11 mouse cellular contexts compared by ENCODE assay signal in genomic region chr12:26631795-26632122, GRCm38 (mm10).
A peak's percentile ranks its signal among the peaks of the same experiment; 100 is the strongest.
DNase-seq lines count a peak whose midpoint lies in the region; ATAC-seq and TF ChIP-seq lines count a peak whose summit lies in the region.
"Had no signal": no experiment of that assay in that cellular context is flagged by ENCODE, and none has a peak within 500 bp of the region (broad histone marks: within the 10 kb centered on the region; RNA-seq: fewer than 3 reads in every experiment).

No protein-coding gene starts in this region.

- peaks cover 22% of the 10 kb centered on the region; the same call in 1 of the 2 replicates for H3K4me1 ChIP-seq in embryonic facial prominence, embryonic 12.5 days
- H3K4me1 ChIP-seq in hindbrain, embryonic 15.5 days (replicated peaks) = peaks cover 32% of the 10 kb centered on the region
- peaks cover 58% of the 10 kb centered on the region for H3K4me1 ChIP-seq in midbrain, embryonic 13.5 days (replicated peaks)

- 20% methylated on average over 1 of the region's 1 CpGs for WGBS in embryonic facial prominence, embryonic 12.5 days
- WGBS in hindbrain, embryonic 15.5 days = 8% methylated on average over 1 of the region's 1 CpGs
- WGBS in midbrain, embryonic 13.5 days = 3% methylated on average over 1 of the region's 1 CpGs

- no peak overlapping the region for H3K4me2 ChIP-seq in embryonic facial prominence, embryonic 12.5 days (replicated peaks)
- H3K4me2 ChIP-seq in hindbrain, embryonic 15.5 days = peak overlapping the region; percentile 34
- H3K4me2 ChIP-seq in midbrain, embryonic 13.5 days (replicated peaks) = peak overlapping the region; percentile 41

- intact Hi-C loops in left cerebral cortex, adult 2 months (cut with DNase I) = no loop called here

- no peak for TF ChIP-seq CTCF in left cerebral cortex, adult 2 months (IDR thresholded peaks at IDR 0.05)

- no peaks in the 10 kb centered on the region for H3K9me3 ChIP-seq in embryonic facial prominence, embryonic 12.5 days
- no peaks in the 10 kb centered on the region for H3K9me3 ChIP-seq in hindbrain, embryonic 15.5 days
- no peaks in the 10 kb centered on the region for H3K9me3 ChIP-seq in midbrain, embryonic 13.5 days

- DNase-seq in embryo, embryonic 10 days (ENCODE audit: low spot score) = peak; percentile 84
- DNase-seq in thymus, postnatal 25 days = no peak
- no peak for DNase-seq in left cerebral cortex, adult 2 months (ENCODE audit: extremely low spot score in 1 of 2, low spot score in 2 of 2)
- no peak for DNase-seq in urinary bladder, postnatal 14 days (ENCODE audit: low spot score)
- DNase-seq: adrenal gland, adult 2 months; heart, postnatal 4 days had no signal

- H3K27me3 ChIP-seq in embryonic facial prominence, embryonic 12.5 days = no peaks in the 10 kb centered on the region
- no peaks in the 10 kb centered on the region for H3K27me3 ChIP-seq in hindbrain, embryonic 15.5 days
- no peaks in the 10 kb centered on the region for H3K27me3 ChIP-seq in midbrain, embryonic 13.5 days

- H3K36me3 ChIP-seq in embryonic facial prominence, embryonic 12.5 days = no peaks in the 10 kb centered on the region
- H3K36me3 ChIP-seq in hindbrain, embryonic 15.5 days = no peaks in the 10 kb centered on the region
- H3K36me3 ChIP-seq in midbrain, embryonic 13.5 days = no peaks in the 10 kb centered on the region

- no peak overlapping the region for H3K9ac ChIP-seq in embryonic facial prominence, embryonic 12.5 days
- peak overlapping the region; percentile 29; the same call in 1 of the 2 replicates for H3K9ac ChIP-seq in hindbrain, embryonic 15.5 days
- peak overlapping the region; percentile 54; the same call in 1 of the 2 replicates for H3K9ac ChIP-seq in midbrain, embryonic 13.5 days (replicated peaks)
- H3K9ac ChIP-seq: liver, embryonic 14.5 days had no signal

- ATAC-seq in embryonic facial prominence, embryonic 12.5 days (ENCODE audit: insufficient number of reproducible peaks, insufficient read depth, low FRiP score, low TSS enrichment) = peak; percentile 41; the same call in 1 of the 2 replicates
- ATAC-seq in hindbrain, embryonic 15.5 days (ENCODE audit: low FRiP score, low read depth) = peak; percentile 89
- ATAC-seq in midbrain, embryonic 13.5 days = peak; percentile 91
- ATAC-seq in CD4-positive, CD25-positive, alpha-beta regulatory T cell, adult 4 months = no peak

- H3K4me3 ChIP-seq in embryonic facial prominence, embryonic 12.5 days = no peak overlapping the region
- no peak overlapping the region for H3K4me3 ChIP-seq in hindbrain, embryonic 15.5 days
- H3K4me3 ChIP-seq in midbrain, embryonic 13.5 days (replicated peaks) = no peak overlapping the region
- H3K4me3 ChIP-seq in left cerebral cortex, adult 2 months = no peak overlapping the region

- H3K27ac ChIP-seq in embryonic facial prominence, embryonic 12.5 days = peak overlapping the region; percentile 84
- H3K27ac ChIP-seq in hindbrain, embryonic 15.5 days (replicated peaks) = peak overlapping the region; percentile 89
- H3K27ac ChIP-seq in midbrain, embryonic 13.5 days = peak overlapping the region; percentile 97
- no peak overlapping the region for H3K27ac ChIP-seq in left cerebral cortex, adult 2 months
- H3K27ac ChIP-seq: liver, embryonic 14.5 days had no signal
